Mouse (Mus musculus) central nervous system, embryonic 14 days (tissue): Measurements from ENCODE around the gene Lancl1. TPM values are rescaled to one million over a fixed set of nuclear protein-coding genes. Genes with fewer than 3 reads are reported as not detected.

ENCODE experiments used
- polyA plus RNA-seq: library from polyadenylated mRNA; depleted of rRNA; stranded (reverse); fragments of >200 nt; gene quantifications from 2 replicates; pipeline ENCODE4 v1.2.3, GENCODE M21; 2012; rRNA removed

Lancl1 gene
- polyA plus RNA-seq, result 163 and 175 TPM in 2 replicates

GRCm38 (mm10) chr1:67038246-67038987 lies at the start of gene Lancl1:
TSS of gene Lancl1 (minus strand) at chr1:67038872.

Other genes with a start within 250 kb of the Lancl1 start
- 14.2 and 14.5 TPM in 2 replicates for gene Kansl1l, start 221.3 kb downstream of the Lancl1 start, polyA plus RNA-seq
- 14.3 and 19.7 TPM in 2 replicates for gene Acadl, start 175.6 kb downstream of the Lancl1 start, polyA plus RNA-seq
- 0.54 and 40.3 TPM in 2 replicates for gene Myl1, start 93.5 kb downstream of the Lancl1 start, polyA plus RNA-seq
- gene Cps1, start 84.2 kb upstream of the Lancl1 start, polyA plus RNA-seq, result 0.18 and 0.20 TPM in 2 replicates